Mouse (Mus musculus): ENCODE measurements around the gene Gm5483.
"Not testable (repeated sequence)": the region's sequence is repeated elsewhere in the genome, so short reads cannot be mapped to it uniquely, and the experiment has no call there.

DNA sequence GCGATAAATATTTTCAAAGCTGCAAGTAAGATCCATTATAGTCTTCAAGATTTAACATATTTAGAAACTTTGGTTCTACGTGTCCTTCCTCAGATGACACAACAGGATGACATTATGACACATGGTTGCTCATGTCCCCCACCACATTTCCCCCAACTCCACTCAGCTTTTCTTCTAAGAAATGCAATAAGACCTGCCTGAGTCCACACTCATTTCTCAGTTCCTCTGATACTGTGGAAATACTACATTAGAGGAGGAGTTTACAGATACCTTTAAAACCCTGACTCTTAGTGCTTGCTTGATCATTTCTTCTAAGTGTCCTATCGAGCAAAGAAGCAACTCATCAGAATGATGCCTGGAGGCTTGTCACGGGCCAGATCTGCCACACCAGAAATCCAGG, at the start of gene Gm5483:
- not testable (repeated sequence) for TF ChIP-seq HCFC1 (IDR thresholded peaks at IDR 0.05; ENCODE audit: borderline replicate concordance, insufficient read depth, low read length); ZC3H11A (IDR thresholded peaks at IDR 0.05; ENCODE audit: borderline replicate concordance, low read depth, low read length); ZNF384 (IDR thresholded peaks at IDR 0.05; ENCODE audit: low read depth, low read length); MAFK (IDR thresholded peaks at IDR 0.05; ENCODE audit: insufficient read depth, low read depth, low read length); CHD2 (IDR thresholded peaks at IDR 0.05; ENCODE audit: low read depth, low read length)
